Mouse (Mus musculus) heart, adult 8-10 months (tissue): ENCODE results near the gene D930020B18Rik. TPM values are rescaled to one million over a fixed set of nuclear protein-coding genes. Genes with fewer than 3 reads are reported as not detected.
A peak's percentile ranks its signal among the peaks of the same experiment; 100 is the strongest.

ENCODE experiments used
- DNase-seq: peaks from one replicate; pipeline ENCODE4 v3.0.0; 2022; ENCODE audit warnings: low spot score
- total RNA-seq, 4 experiments: library from RNA; stranded (reverse); gene quantifications; 2 replicates each; pipeline ENCODE4 v1.2.4; 2022

D930020B18Rik gene
- total RNA-seq, 4 experiments from 2014 or later, result not detected

DNA sequence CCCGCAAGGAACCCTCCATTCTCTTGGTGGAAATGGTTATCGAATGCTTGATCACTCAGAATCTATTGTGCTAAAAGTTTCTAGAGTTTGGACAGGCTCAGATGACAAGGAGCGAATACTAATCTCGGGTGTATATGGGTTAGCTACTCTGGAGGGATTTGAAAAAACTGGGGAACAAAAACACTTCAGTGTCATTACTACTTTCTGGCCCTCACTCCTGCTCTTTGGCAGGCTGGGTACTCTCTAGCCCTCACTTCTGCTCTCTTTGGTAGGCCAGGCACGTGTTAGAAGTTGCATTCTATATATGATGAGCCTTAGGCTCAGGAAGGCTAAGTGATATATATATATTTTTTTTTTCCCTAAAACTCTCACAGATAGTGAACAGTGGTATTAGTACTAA, 1.8 kb upstream of the D930020B18Rik start:
- DNase-seq, result no peak

GRCm38 (mm10) chr10:121640150-121640930, 1.0 kb upstream of the D930020B18Rik start:
- DNase-seq, result no peak

DNA sequence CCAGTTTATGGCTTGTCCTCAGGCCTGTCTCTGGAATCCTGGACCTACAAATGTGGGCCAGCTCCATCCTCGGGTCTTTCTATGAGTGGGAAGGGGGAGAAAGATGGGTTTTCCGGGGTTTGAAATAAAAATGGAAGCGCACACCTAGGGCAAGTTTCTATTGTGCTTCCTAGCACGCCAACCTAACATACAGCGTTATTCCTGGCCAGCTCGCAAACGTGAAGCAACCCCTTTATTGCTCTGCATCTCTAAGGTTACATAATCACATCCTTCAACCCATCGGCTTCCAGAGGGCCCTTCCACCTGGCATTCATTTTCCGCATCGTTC, 480 bp upstream of the D930020B18Rik start:
- no peak for DNase-seq

GRCm38 (mm10) chr10:121642054-121642947, 913 bp downstream of the D930020B18Rik start:
- no peak for DNase-seq

DNA sequence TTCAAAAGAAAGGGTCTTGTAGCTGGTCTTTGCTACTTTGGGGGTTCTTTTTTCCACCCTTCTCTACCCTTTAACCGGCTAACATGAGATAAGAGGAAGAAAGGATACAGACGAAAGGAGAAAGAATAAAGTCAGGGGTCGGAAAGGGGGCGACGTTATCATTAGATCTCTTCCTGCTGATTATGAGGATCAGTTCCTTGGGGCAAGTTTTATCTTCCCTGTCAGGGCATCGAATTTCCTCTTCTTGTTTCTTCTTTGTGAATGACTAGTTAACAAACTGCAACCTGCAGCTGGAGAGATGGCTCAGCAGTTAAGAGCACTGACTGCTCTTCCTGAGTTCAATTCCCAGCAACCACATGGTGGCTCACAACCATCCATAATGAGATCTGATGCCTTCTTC, 4.9 kb downstream of the D930020B18Rik start:
- DNase-seq, result no peak

- DNase-seq, result no peak
Observed at GRCm38 (mm10) chr10:121653079-121653478, 11.7 kb downstream of the D930020B18Rik start.

DNA sequence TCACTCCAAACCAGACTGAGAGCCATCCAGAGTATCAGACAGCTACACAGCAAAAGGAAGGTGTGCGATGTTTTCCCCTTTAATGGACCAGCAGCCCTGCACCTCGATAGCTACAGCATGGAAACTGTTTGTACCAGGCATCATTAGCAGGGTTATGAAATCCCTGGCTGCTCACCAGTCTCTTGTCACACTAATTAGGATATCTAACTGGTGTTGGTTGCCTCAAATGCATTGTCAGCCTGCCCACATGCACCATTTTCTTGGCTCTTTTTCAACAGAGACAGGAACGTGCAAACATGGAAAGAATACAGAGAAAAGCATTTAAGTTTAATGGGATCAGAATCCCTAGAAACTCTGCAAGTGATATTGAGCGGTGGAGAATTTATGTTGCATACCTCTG, 14.5 kb downstream of the D930020B18Rik start:
- DNase-seq, result no peak

DNA sequence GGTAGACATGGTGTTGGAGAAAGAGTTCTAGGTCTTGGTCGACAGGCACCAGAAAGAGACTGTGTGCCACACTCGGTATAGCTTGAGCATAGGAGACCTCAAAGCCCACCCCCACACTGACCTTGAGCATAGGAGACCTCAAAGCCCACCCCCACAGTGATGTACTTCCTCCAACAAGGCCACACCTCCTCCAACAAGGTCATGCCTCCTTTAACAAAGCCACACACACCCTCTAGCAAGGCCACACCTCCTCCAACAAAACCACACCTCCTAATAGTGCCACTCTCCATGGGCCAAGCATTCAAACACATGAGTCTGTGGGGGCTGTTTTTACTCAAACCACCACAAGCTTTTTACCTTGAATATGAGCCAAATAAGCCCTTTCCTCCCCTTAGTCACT, 21.3 kb downstream of the D930020B18Rik start:
- no peak for DNase-seq

- no peak for DNase-seq
Observed at GRCm38 (mm10) chr10:121663599-121663998, 22.2 kb downstream of the D930020B18Rik start.

- DNase-seq, result no peak
Observed at GRCm38 (mm10) chr10:121665631-121666145, 24.3 kb downstream of the D930020B18Rik start.

- no peak for DNase-seq
Observed at GRCm38 (mm10) chr10:121669103-121669502, 27.7 kb downstream of the D930020B18Rik start.

GRCm38 (mm10) chr10:121677019-121677418, 35.6 kb downstream of the D930020B18Rik start:
- DNase-seq, result no peak

DNA sequence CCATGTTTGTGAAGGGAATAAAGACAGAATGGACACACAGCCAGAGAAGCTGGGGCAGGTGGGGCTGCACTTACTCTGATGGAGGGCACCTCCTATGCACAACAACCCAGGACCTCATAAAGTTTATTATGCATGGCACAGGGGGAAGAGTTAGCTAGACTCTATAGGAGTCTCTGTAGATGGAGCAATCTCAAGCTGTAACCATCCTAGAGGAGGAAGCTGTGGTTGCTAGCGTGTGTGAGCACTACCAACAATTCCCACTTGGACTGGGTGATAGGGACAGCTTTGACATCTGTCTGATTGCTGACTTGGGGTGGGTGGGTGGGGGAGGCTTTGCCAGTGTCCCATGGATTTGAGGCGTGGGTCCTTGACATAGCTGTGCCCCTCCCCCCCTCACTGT, 39.5 kb downstream of the D930020B18Rik start:
- DNase-seq, result no peak

GRCm38 (mm10) chr10:121682539-121682938, 41.2 kb downstream of the D930020B18Rik start:
- DNase-seq, result no peak

DNA sequence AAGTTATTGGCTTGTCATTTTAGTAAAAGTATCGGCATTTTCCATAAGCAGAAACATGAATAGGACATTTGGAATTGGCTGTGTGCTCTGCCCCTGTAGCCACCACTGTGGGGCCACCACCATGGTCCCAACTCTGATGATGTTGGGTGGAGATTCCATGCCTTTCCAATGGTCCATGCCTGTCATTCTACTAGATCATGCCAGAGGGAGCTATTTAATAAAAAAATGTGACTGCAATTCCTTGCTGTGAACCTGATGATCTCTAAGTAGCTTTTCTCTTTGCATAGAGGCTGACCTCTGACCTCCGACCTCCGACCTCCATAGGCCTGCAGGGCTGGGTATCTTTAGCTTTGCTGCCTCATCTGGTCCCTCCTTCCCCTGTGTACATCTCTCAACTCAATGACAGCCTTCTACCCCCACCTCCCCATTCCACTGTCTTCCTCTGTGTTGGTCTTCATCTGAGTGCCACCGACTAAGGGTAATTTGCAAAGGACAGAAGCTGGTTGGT, 44.8 kb downstream of the D930020B18Rik start:
- DNase-seq, result no peak

DNA sequence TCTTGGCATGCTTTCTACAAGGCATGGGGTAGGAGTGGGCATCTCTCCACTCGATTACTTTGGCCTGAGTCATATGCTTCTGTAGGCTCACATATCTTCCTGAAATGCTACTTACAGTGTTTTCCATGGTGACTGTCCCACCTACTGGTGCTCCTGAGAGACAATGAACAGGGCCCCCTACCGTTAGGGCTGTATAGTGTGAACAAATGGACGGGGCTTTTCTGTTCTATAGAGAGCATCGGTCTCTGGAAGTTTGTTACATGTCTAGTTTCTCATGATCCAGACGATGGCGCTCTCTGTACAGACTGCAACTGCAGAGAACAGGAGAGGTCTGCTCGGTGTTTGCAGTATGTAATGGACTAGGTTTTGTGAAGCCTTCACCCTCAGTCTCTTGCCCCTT, 46.1 kb downstream of the D930020B18Rik start:
- DNase-seq, result no peak

DNA sequence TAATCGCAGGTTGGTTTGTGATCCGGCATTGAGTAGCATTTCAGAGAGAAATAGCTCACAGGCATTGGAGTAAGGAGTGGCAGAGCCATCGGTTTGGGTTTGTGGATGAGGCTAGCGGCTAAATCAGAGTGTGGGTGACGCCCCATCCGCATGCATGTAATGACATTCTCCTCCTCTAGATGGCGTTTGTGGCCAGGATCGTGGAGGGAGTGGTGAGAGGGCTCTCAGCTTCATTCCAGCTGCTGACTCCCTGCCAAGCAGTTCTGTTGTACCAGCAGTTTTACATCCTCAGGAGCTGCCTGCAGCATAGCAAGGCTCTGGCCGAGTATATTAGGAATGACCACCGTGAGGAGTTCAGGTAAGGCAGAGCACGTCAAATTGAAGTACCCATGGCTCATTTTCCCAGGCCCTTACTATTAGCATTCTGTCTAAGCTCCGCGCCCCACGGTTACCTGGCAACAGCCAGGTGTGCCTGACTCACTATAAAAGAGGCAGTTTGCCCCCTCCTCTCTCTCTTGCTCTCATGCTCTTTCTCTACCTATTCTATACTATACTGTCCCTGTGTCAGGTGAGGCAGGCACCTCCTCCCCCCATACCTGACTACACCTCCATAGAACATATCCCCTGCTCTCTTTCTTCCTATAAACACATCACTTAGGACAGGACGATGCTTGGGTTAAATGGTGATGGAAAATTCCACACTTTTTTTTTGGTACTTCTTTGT, 48.4 kb downstream of the D930020B18Rik start:
- peak; percentile 65 for DNase-seq

DNA sequence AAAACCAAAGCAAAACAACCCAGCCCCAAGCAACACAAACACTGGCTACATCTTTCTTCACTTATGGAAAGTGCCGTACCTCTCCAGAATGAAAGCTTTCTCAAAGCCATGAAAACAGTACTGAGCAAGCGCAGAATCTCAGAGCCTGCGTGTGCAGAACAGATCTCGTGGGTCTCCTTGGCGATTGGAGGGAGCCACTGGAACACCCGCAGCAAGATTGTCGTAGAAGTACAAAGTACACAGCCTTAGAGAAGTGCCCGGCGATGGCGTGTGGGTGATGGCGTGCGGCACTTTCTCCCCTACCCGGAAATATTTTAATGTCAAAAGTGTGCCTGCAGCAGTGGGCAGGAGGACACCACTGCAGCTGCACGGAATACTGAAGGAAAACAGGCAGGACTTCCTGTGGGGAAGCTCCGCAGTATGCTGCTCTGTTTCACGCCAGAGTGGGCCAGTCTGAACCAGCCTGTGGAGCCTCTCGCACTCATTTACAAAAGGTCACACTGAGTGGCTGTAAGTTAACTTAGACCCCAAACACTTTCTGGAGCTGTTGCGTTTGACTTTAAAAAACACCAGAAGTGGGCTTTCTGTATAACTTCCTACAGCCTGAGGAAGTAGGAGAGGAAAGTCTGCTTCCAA, 51.7 kb downstream of the D930020B18Rik start:
- no peak for DNase-seq

- DNase-seq, result no peak
Observed at GRCm38 (mm10) chr10:121694567-121694966, 53.2 kb downstream of the D930020B18Rik start.

DNA sequence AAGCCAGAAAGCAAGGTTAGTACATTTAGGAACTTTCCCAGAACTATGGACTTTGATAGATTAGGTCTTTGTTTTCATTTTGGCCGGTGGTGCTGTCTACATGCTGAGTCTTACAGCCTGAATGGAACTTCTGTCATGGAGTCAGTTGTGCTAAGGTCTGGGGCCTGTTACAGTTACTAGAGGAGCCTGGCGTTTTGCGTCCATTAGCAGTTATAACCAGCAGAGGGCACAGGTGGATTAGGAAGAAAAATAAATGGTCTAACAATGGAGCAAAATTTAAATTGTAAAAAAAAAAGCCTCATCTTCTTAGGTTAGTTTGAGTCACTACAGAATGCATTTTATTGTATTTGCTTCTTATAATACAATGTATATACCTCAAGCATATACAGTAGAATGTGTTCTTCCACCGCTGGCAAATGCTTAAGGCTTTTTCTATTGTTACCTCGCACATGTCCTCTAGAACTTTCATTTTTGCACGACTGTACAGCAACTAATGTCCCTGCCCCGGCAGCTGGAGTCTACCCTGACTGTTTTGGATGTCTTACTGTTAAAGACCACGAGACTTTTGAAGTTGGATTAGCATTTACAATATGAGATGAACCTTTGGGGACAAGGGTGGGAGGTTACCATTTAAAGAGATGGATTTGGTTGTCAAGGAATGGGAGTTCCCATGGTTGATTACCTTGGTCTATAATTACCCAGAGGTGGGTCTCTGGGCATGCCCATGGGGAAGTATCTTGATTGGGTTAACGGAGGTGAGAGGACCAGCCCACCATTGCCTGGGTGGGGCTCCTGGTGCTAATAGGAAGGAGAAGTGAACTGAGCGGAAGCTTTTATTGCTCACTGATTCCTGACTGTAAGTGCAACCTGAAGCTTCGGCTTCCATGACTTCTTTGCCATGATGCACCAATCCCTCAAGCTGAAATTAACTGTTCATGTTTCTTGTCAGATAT, 60.2 kb downstream of the D930020B18Rik start:
- peak; percentile 52 for DNase-seq
